Mouse (Mus musculus): ENCODE measurements at regions not wholly inside any gene's neighbourhood (a gene's known extent, or its start where the extent isn't known, plus 50 kb on each side); places are given as distances from the start of the nearest gene placed in this dataset.

- DNase-seq = no peak
Observed at GRCm38 (mm10) chr5:103305716-103306447, 94.7 kb upstream of the Mapk10 start.

GRCm38 (mm10) chr5:103304975-103305374, 93.8 kb upstream of the Mapk10 start:
- no peak for DNase-seq

DNA sequence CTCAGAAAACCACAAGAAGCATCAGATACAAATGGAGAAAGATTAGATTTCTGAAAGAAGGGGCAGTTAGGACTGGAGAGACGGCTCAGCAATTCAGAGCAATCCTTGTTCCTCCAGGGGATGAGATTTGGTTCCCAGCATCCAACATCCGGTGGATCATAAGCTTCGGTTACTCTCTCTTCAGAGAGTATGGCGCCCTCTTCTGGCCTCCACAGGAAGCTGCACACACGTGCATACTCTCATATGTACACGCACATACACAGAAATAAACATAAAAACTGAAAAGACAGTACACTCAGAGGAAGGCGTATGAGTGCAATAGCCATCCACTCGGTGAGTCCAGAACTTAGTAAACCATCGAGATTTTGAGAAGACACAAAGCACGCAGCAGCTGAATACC, 91.6 kb upstream of the Mapk10 start:
- DNase-seq = no peak

DNA sequence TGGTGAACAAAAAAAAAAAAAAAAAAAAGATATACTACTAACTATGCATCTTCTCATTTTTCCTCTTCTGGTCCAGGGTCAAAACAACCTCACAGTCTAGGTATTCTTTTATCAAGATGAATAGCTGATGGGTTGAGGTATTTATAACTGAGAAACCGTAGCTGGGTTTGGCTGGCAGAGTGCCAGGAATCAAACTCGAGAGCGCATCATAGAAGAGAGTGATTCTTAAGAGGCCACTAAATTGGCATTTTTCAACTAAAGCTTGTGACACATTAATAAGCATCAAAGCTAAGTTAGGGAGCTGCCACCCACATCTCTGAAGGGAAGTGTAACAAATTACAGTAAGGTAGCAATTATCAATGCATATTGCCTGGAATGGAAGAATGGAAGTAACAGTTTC, 90.2 kb upstream of the Mapk10 start:
- DNase-seq = no peak

GRCm38 (mm10) chr5:103293953-103294352, 82.8 kb upstream of the Mapk10 start:
- no peak for DNase-seq

GRCm38 (mm10) chr5:103291691-103292090, 80.6 kb upstream of the Mapk10 start:
- DNase-seq = no peak

DNA sequence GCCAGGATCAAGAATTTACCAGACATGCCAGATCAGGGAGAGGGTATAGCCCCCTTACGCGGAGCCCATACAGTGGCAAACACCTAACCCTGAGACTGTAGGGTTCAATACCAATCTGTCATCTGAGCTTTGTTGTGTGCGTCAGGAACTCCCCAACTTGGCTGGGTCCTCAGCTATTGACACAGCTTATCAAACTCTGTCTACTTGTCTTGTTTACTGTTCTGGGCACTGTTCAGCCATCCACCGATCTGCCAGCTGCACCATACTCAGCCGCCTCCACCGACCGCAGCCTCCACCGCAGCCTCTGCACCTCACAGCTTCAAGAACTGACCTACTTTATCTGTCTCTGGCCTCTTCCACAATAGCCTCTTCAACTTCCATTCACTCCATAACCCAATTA, 80.1 kb upstream of the Mapk10 start:
- no peak for DNase-seq

DNA sequence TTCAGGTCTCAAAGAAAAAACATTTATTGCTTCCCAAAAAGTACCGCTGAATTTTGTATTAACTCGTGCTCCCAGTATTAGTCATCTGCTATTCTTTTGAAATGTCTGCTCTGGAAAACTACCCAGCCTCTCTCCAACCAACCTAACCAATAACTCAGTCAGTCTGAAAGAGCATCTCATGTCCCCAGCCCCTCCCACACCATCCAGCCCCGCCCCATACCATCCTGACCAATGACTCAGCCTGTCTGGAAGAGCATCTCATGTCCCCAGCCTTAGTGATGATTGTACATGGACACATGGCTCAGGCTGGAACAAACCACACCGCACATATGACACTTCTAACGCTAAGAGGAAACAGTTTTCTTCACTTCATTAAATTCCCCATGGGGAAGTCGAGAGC, 58.1 kb upstream of the Mapk10 start:
- no peak for DNase-seq

GRCm38 (mm10) chr5:103264903-103265302, 53.8 kb upstream of the Mapk10 start:
- no peak for DNase-seq

GRCm38 (mm10) chr5:103261406-103261805, 50.3 kb upstream of the Mapk10 start:
- no peak for DNase-seq

All from thymus, postnatal 4 days (tissue).